Mouse (Mus musculus) brain, embryonic 18.5 days (tissue): ENCODE measurements at regions not wholly inside any gene's neighbourhood (a gene's known extent, or its start where the extent isn't known, plus 50 kb on each side); places are given as distances from the start of the nearest gene placed in this dataset.

Experiments
- DNase-seq: peaks from one replicate; pipeline ENCODE4 v3.0.0-alpha.2; 2012; ENCODE audit warnings: low read depth, low spot score

GRCm38 (mm10) chr2:128526100-128526499 is 64.9 kb upstream of the Spdye4c start:
- DNase-seq = no peak

GRCm38 (mm10) chr2:128526883-128527344 is 64.1 kb upstream of the Spdye4c start:
- no peak for DNase-seq

GRCm38 (mm10) chr2:128536294-128536693 is 54.7 kb upstream of the Spdye4c start:
- no peak for DNase-seq

- no peak for DNase-seq
Observed at GRCm38 (mm10) chr2:128537425-128537824, 53.6 kb upstream of the Spdye4c start.

- no peak for DNase-seq
Observed at GRCm38 (mm10) chr2:128538736-128539135, 52.3 kb upstream of the Spdye4c start.
